16 mouse cellular contexts compared by ENCODE assay signal in genomic region chr16:83111128-83111527, GRCm38 (mm10).
"Had no signal": no experiment of that assay in that cellular context is flagged by ENCODE, and none has a peak within 500 bp of the region (broad histone marks: within the 10 kb centered on the region; RNA-seq: fewer than 3 reads in every experiment).

No protein-coding gene starts in this region.

- H3K4me1 ChIP-seq: limb, embryonic 15.5 days; liver, embryonic 12.5 days; lung, embryonic 15.5 days; midbrain, embryonic 13.5 days; neural tube, embryonic 15.5 days; stomach, embryonic 15.5 days had no signal

- H3K4me2 ChIP-seq: limb, embryonic 15.5 days; liver, embryonic 12.5 days; lung, embryonic 15.5 days; midbrain, embryonic 13.5 days; neural tube, embryonic 15.5 days; stomach, embryonic 15.5 days had no signal

- H3K27me3 ChIP-seq: limb, embryonic 15.5 days; liver, embryonic 12.5 days; lung, embryonic 15.5 days; midbrain, embryonic 13.5 days; neural tube, embryonic 15.5 days; stomach, embryonic 15.5 days had no signal

- DNase-seq: kidney, adult 8-10 months; kidney, postnatal 36 days; layer of hippocampus, adult 9-11 months; layer of hippocampus, postnatal 36 days; lung, postnatal 14 days; spleen, adult 18-20 months; thymus, postnatal 36 days had no signal

- H3K27ac ChIP-seq: kidney, postnatal 0 days; limb, embryonic 15.5 days; liver, embryonic 12.5 days; lung, embryonic 15.5 days; midbrain, embryonic 13.5 days; neural tube, embryonic 15.5 days; stomach, embryonic 15.5 days had no signal

- H3K9ac ChIP-seq: limb, embryonic 15.5 days; liver, embryonic 12.5 days; lung, embryonic 15.5 days; midbrain, embryonic 13.5 days; neural tube, embryonic 15.5 days; stomach, embryonic 15.5 days had no signal

- H3K4me3 ChIP-seq: limb, embryonic 15.5 days; liver, embryonic 12.5 days; lung, embryonic 15.5 days; midbrain, embryonic 13.5 days; myocyte; neural tube, embryonic 15.5 days; stomach, embryonic 15.5 days had no signal

- H3K9me3 ChIP-seq: limb, embryonic 15.5 days; liver, embryonic 12.5 days; lung, embryonic 15.5 days; midbrain, embryonic 13.5 days; neural tube, embryonic 15.5 days; stomach, embryonic 15.5 days had no signal

- ATAC-seq: intestine, postnatal 0 days; liver, embryonic 12.5 days; midbrain, embryonic 13.5 days had no signal

- H3K36me3 ChIP-seq: limb, embryonic 15.5 days; liver, embryonic 12.5 days; lung, embryonic 15.5 days; midbrain, embryonic 13.5 days; neural tube, embryonic 15.5 days; stomach, embryonic 15.5 days had no signal
